Mouse (Mus musculus) thymus, postnatal 4 days (tissue): ENCODE data around the gene Esp4.
"Not testable (repeated sequence)": the region's sequence is repeated elsewhere in the genome, so short reads cannot be mapped to it uniquely, and the experiment has no call there.

Experiments
- DNase-seq: peaks from one replicate; pipeline ENCODE4 v3.0.0; 2021

Gene Esp4

DNA sequence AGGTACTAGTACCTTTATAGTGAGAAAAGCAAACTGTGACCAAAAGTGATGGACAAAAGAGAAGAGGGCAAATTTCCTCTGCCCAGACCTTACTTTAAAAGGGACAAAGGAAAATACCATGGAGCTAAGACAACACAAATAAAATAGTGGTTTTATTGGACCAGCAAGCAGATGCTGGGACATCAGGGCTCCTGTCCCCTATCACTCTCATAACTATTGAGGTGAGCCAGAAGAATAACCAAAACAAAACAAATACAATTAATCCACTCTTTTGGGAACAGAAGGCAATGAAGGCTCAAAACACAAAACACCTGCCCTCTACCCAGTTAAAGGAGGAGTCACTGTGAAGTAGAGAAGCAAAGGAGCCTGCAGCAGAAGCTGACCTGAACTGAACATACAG, at the start of gene Esp4:
Gene Esp4 (plus strand): TSS at position 301 of the 400 bp plus-strand sequence.
- DNase-seq: no peak

DNA sequence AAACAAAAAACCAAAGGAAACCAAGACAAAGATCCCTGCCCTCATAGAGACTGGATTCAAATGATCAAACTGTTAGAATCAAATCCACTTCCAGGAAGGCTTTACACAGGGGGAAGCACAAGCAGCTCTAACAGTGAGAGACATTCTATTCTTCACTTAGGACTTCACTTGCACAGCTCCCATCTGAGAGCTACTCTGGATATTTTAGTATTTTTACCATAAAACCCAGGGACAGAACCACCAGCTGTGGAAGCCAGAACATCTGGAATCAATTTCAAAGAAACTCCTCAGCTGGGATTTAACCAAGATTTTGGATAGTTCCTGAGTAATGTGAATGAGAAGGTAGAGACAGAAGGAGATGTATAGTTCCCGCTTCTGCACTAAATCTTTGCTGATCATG, 44.9 kb upstream of the Esp4 start:
- no peak for DNase-seq

DNA sequence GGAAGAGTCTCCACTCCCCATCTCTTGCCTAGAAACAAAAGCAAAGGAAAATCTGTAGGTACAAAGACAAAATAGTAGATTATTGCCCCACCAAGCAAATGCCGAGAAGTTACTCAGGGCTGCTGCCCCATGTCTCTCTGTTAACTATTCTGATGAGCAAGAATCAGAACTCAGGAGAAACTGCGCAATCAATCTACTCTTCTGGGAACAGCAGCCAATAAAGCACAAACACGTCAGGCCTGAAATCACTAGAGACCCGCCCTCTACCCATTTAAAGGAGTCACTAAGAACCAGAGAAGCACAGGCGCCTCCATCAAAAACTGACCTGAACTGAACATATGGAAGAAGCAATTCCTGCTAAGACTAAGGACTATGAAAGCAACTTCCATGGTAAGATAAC, 37.2 kb upstream of the Esp4 start, which contains the start of gene Esp6:
Gene Esp6 (plus strand): TSS at position 301 of the 400 bp plus-strand sequence.
- DNase-seq: no peak

DNA sequence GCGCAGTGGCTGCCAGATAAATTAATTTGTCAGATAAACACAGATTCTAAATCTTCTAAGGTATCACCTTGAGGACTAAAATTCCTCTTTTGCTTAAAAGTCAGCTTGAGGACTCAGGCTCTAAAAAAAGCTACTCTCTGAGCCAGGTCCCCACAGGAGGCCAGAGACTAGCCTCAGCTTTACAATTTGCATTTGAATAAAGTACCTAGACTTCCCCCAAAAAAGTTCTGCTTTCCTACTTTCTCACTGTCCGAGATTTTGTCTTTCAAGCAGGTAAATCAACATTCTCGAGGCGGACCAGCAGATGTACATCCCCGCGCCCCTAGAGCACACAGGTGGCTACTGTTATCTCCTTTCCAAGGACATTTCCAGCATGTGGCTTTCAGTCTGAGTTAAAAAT, 14.5 kb upstream of the Esp4 start:
- not testable (repeated sequence) for DNase-seq

DNA sequence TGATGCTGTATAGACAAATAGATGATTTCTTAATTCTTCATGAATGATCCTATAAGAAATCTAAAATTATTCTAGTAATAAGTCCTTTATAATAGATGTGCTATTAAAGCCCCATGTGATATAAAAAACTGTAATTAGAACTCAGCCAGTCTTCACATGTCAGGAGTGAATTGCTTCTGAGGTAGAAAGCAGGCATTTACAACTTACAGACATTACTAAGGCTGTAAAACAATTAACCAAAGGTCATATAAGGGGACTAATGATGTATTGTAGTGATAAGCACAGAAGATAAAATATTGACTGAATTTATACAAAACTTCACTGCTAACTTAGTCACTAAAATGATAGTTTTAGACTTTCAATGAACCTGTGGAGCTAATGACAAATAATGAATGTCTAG, 7.1 kb upstream of the Esp4 start:
- DNase-seq: no peak

DNA sequence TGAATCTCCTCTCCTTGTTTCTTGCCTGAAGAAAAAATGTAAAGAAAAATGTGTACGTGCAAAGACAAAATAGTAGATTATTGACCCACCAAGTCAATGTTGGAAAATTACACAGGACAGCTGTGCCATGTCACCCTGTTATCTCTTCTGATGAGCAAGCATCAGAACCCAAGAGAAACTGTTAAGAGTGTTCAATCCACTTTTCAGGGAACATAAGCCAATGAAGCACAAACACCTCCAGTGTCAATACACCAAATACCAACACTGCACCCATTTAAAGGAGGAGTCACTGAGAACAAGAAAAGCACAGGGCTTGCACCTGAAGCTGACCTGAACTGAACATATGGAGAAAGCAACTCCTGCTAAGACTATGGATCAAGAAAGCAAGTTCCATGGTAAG, 33.4 kb downstream of the Esp4 start, which contains the start of gene Esp3:
Gene Esp3 (plus strand): TSS at position 301 of the 400 bp plus-strand sequence.
- not testable (repeated sequence) for DNase-seq
